Mouse (Mus musculus): ENCODE data around the gene Cep57l1. TPM values are rescaled to one million over a fixed set of nuclear protein-coding genes. Genes with fewer than 3 reads are reported as not detected.

Cep57l1 gene
- polyA plus RNA-seq, 2 experiments, result 7.1 to 10.6 TPM

- TF ChIP-seq EP300 (IDR thresholded peaks at IDR 0.05; ENCODE audit: low read depth) (no peak), CTCF (IDR thresholded peaks at IDR 0.05; ENCODE audit: low read depth) (no peak)
- Histone ChIP-seq H3K4me2 (ENCODE audit: low read depth) (peak overlapping the region; percentile 8; the same call in 1 of the 2 replicates), H3K4me1 (replicated peaks; ENCODE audit: control insufficient read depth in 2 of 2, insufficient read depth in 2 of 2, low read length in 1 of 2) (no peaks in the 10 kb centered on the region), H3K9me3 (ENCODE audit: control insufficient read depth, low read length) (no peaks in the 10 kb centered on the region), H3K9ac (replicated peaks) (no peak overlapping the region), H3K4me3 (ENCODE audit: insufficient read depth in 1 of 2, low read depth in 2 of 2, low read length in 2 of 2) (no peak overlapping the region), H3K27me3 (ENCODE audit: control insufficient read depth, insufficient read depth, low read length) (no peaks in the 10 kb centered on the region), H3K27ac (no peak overlapping the region), H3K36me3 (replicated peaks; ENCODE audit: control insufficient read depth, insufficient read depth, low read depth) (no peaks in the 10 kb centered on the region)
- no peak for DNase-seq (ENCODE audit: low read depth in 3 of 3, low spot score in 3 of 3)
- WGBS (ENCODE audit: insufficient replicate concordance), result 24% methylated on average over 14 of the region's 14 CpGs
- no peak for ATAC-seq (ENCODE audit: insufficient read depth)
Measured at GRCm38 (mm10) chr10:41751867-41752480, 57.7 kb downstream of the Cep57l1 start.

DNA sequence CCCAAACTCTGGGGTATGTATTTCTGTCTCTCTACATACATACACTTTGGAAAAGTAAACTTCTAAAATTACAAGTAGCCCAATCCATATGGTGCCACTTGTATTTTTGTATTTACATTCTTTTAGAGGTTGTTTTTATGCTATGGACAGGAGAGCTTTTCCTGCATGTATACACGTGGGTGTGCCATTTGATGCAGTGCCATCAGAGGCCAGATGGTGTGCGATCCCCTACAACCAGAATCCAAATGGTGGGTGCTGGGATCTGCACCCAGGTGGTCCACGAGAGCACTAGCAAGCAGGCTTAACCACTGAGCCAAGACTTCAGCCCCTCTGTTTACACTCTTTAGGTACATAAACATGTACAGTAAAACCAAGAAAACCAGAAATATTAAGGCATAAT, 60.4 kb downstream of the Cep57l1 start:
- ATAC-seq (ENCODE audit: insufficient read depth) (no peak), DNase-seq (ENCODE audit: low read depth in 3 of 3, low spot score in 3 of 3) (no peak)
- H3K36me3 ChIP-seq (replicated peaks; ENCODE audit: control insufficient read depth, insufficient read depth, low read depth), result no peaks in the 10 kb centered on the region
- H3K9ac ChIP-seq (replicated peaks), result no peak overlapping the region
- no peaks in the 10 kb centered on the region for H3K4me1 ChIP-seq (replicated peaks; ENCODE audit: control insufficient read depth in 2 of 2, insufficient read depth in 2 of 2, low read length in 1 of 2)
- WGBS (ENCODE audit: insufficient replicate concordance), result 68% methylated on average over 3 of the region's 3 CpGs
- no peaks in the 10 kb centered on the region for H3K27me3 ChIP-seq (ENCODE audit: control insufficient read depth, insufficient read depth, low read length)
- H3K27ac ChIP-seq, result no peak overlapping the region
- no peak overlapping the region for H3K4me2 ChIP-seq (ENCODE audit: low read depth)
- TF ChIP-seq CTCF (IDR thresholded peaks at IDR 0.05; ENCODE audit: low read depth) (no peak), EP300 (IDR thresholded peaks at IDR 0.05; ENCODE audit: low read depth) (no peak)
- H3K9me3 ChIP-seq (ENCODE audit: control insufficient read depth, low read length), result no peaks in the 10 kb centered on the region
- H3K4me3 ChIP-seq (ENCODE audit: insufficient read depth in 1 of 2, low read depth in 2 of 2, low read length in 2 of 2), result no peak overlapping the region

- H3K36me3 ChIP-seq (replicated peaks; ENCODE audit: control insufficient read depth, insufficient read depth, low read depth), result no peaks in the 10 kb centered on the region; the same call in 1 of the 2 replicates
- H3K9ac ChIP-seq (replicated peaks), result no peak overlapping the region
- H3K27me3 ChIP-seq (ENCODE audit: control insufficient read depth, insufficient read depth, low read length), result no peaks in the 10 kb centered on the region
- no peaks in the 10 kb centered on the region for H3K9me3 ChIP-seq (ENCODE audit: control insufficient read depth, low read length)
- ATAC-seq (ENCODE audit: insufficient read depth) (no peak), DNase-seq (ENCODE audit: low read depth in 3 of 3, low spot score in 3 of 3) (no peak)
- 78% methylated on average over 5 of the region's 5 CpGs for WGBS (ENCODE audit: insufficient replicate concordance)
- H3K4me3 ChIP-seq (ENCODE audit: insufficient read depth in 1 of 2, low read depth in 2 of 2, low read length in 2 of 2), result no peak overlapping the region
- no peaks in the 10 kb centered on the region for H3K4me1 ChIP-seq (replicated peaks; ENCODE audit: control insufficient read depth in 2 of 2, insufficient read depth in 2 of 2, low read length in 1 of 2)
- TF ChIP-seq CTCF (IDR thresholded peaks at IDR 0.05; ENCODE audit: low read depth) (no peak), EP300 (IDR thresholded peaks at IDR 0.05; ENCODE audit: low read depth) (no peak)
- no peak overlapping the region for H3K27ac ChIP-seq
- no peak overlapping the region for H3K4me2 ChIP-seq (ENCODE audit: low read depth)
Measured at GRCm38 (mm10) chr10:41746554-41746953, 63.1 kb downstream of the Cep57l1 start.

DNA sequence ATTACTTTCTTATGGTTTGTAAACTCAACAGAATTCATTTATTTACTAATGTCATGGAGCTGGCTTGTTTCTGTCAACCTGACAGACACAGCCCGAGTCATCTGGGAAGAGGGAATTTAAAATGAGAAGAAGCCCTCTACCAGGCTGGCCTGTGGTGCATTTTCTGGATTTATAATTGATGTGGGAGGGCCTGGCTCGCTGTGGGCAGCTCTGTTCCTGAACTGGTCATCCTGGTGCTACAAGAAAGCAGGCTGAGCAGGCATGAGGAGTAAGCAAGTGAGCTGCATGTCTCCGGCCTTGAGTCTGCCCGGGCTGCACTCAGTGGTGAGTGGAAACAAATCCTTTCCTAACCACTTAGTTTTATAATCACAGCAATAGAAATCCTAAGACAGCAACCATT, 65.7 kb downstream of the Cep57l1 start:
- ATAC-seq (ENCODE audit: insufficient read depth) (no peak), DNase-seq (ENCODE audit: low read depth in 3 of 3, low spot score in 3 of 3) (no peak)
- H3K27me3 ChIP-seq (ENCODE audit: control insufficient read depth, insufficient read depth, low read length), result no peaks in the 10 kb centered on the region
- no peak overlapping the region for H3K4me3 ChIP-seq (ENCODE audit: insufficient read depth in 1 of 2, low read depth in 2 of 2, low read length in 2 of 2)
- H3K27ac ChIP-seq, result no peak overlapping the region
- TF ChIP-seq CTCF (IDR thresholded peaks at IDR 0.05; ENCODE audit: low read depth), result no peak
- TF ChIP-seq EP300 (IDR thresholded peaks at IDR 0.05; ENCODE audit: low read depth), result no peak
- H3K4me1 ChIP-seq (replicated peaks; ENCODE audit: control insufficient read depth in 2 of 2, insufficient read depth in 2 of 2, low read length in 1 of 2), result no peaks in the 10 kb centered on the region
- H3K9me3 ChIP-seq (ENCODE audit: control insufficient read depth, low read length), result no peaks in the 10 kb centered on the region
- no peak overlapping the region for H3K4me2 ChIP-seq (ENCODE audit: low read depth)
- H3K9ac ChIP-seq (replicated peaks), result no peak overlapping the region
- 66% methylated on average over 4 of the region's 4 CpGs for WGBS (ENCODE audit: insufficient replicate concordance)
- H3K36me3 ChIP-seq (replicated peaks; ENCODE audit: control insufficient read depth, insufficient read depth, low read depth), result no peaks in the 10 kb centered on the region; the same call in 1 of the 2 replicates

GRCm38 (mm10) chr10:41740221-41740620, 69.5 kb downstream of the Cep57l1 start:
- 62% methylated on average over 2 of the region's 2 CpGs for WGBS (ENCODE audit: insufficient replicate concordance)
- no peak for DNase-seq (ENCODE audit: low read depth in 3 of 3, low spot score in 3 of 3)

More at GRCm38 (mm10) chr10:41740221-41740620, 69.5 kb downstream of the Cep57l1 start:
- TF ChIP-seq EP300 (IDR thresholded peaks at IDR 0.05; ENCODE audit: low read depth) (no peak), CTCF (IDR thresholded peaks at IDR 0.05; ENCODE audit: low read depth) (no peak)
- no peaks in the 10 kb centered on the region for H3K9me3 ChIP-seq (ENCODE audit: control insufficient read depth, low read length)
- no peak for ATAC-seq (ENCODE audit: insufficient read depth)
- H3K4me2 ChIP-seq (ENCODE audit: low read depth), result no peak overlapping the region
- H3K27me3 ChIP-seq (ENCODE audit: control insufficient read depth, insufficient read depth, low read length), result no peaks in the 10 kb centered on the region
- no peak overlapping the region for H3K27ac ChIP-seq
- H3K4me1 ChIP-seq (replicated peaks; ENCODE audit: control insufficient read depth in 2 of 2, insufficient read depth in 2 of 2, low read length in 1 of 2), result no peaks in the 10 kb centered on the region
- H3K4me3 ChIP-seq (ENCODE audit: insufficient read depth in 1 of 2, low read depth in 2 of 2, low read length in 2 of 2), result no peak overlapping the region
- no peaks in the 10 kb centered on the region; the same call in 1 of the 2 replicates for H3K36me3 ChIP-seq (replicated peaks; ENCODE audit: control insufficient read depth, insufficient read depth, low read depth)
- H3K9ac ChIP-seq (replicated peaks), result no peak overlapping the region

All from liver, embryonic 14.5 days (tissue).